Mouse (Mus musculus) lung, postnatal 0 days (tissue): ENCODE data around the gene Gtf2i. TPM values are rescaled to one million over a fixed set of nuclear protein-coding genes. Genes with fewer than 3 reads are reported as not detected.

Experiments used
- ATAC-seq: fragments of 200-750 bp; cut with Nextera tagmentation; 2 replicates; pipeline ENCODE4 v1.8.0; 2017; ENCODE audit warnings: moderate library complexity
- DNase-seq: peaks from one replicate; pipeline ENCODE4 v3.0.0-alpha.2; 2016; ENCODE audit warnings: low spot score
- H3K27ac ChIP-seq: fragments of 300-500 bp; sonication (generic); 2 replicates; pipeline ENCODE4 v1.5.1; 2014; ENCODE audit warnings: antibody characterized with exemption, mild to moderate bottlenecking, low read length, mixed read lengths
- H3K27me3 ChIP-seq: fragments of 300-500 bp; sonication (generic); replicated peaks from 2 replicates; pipeline ENCODE4 v1.6.1; 2014; ENCODE audit warnings: low read length, mixed read lengths; ENCODE audit not compliant: insufficient read depth
- H3K36me3 ChIP-seq: fragments of 300-500 bp; sonication (generic); 2 replicates; pipeline ENCODE4 v1.6.1; 2014; ENCODE audit warnings: low read length, mixed read lengths; ENCODE audit not compliant: insufficient read depth
- H3K4me1 ChIP-seq: fragments of 300-500 bp; sonication (generic); 2 replicates; pipeline ENCODE4 v1.6.1; 2014; ENCODE audit warnings: antibody characterized with exemption, low read depth, low read length, mixed read lengths; ENCODE audit not compliant: insufficient read depth
- H3K4me2 ChIP-seq: fragments of 300-500 bp; sonication (generic); replicated peaks from 2 replicates; pipeline ENCODE4 v1.6.1; 2014; ENCODE audit warnings: low read depth, mild to moderate bottlenecking, low read length, moderate library complexity, mixed read lengths
- H3K4me3 ChIP-seq: fragments of 300-500 bp; sonication (generic); 2 replicates; pipeline ENCODE4 v1.5.1; 2014; ENCODE audit warnings: low read depth, low read length
- H3K9ac ChIP-seq: fragments of 300-500 bp; sonication (generic); replicated peaks from 2 replicates; pipeline ENCODE4 v1.6.1; 2014; ENCODE audit warnings: low read depth, mild to moderate bottlenecking
- H3K9me3 ChIP-seq: fragments of 300-500 bp; sonication (generic); 2 replicates; pipeline ENCODE4 v1.6.1; 2016; ENCODE audit warnings: low read length, mixed read lengths
- CTCF ChIP-seq: IDR thresholded peaks from 2 replicates; pipeline ENCODE4 v1.5.1; 2016; ENCODE audit warnings: antibody characterized with exemption, mild to moderate bottlenecking
- EP300 ChIP-seq: IDR thresholded peaks from 2 replicates; pipeline ENCODE4 v1.6.1; 2016; ENCODE audit warnings: antibody characterized with exemption, mild to moderate bottlenecking, control low read depth
- WGBS: fragments of 180-500 bp; shearing (Covaris S2); extraction: QIAGEN DNeasy Blood & Tissue Kit; methylation state at CpG from one replicate; pipeline ENCODE4 v1.1.7; 2014; 5-methylcytosine and 5-hydroxymethylcytosine counted together
- polyA plus RNA-seq: library from polyadenylated mRNA; unstranded; fragments of >200 nt; fragmentation: Nextera tagmentation; extraction: Ambion mirVana; gene quantifications from 2 replicates; pipeline ENCODE4 v1.2.1, GENCODE M21; 2015

Gtf2i gene
- polyA plus RNA-seq, 1 experiment from 2014 or later, result 84.9 TPM

DNA sequence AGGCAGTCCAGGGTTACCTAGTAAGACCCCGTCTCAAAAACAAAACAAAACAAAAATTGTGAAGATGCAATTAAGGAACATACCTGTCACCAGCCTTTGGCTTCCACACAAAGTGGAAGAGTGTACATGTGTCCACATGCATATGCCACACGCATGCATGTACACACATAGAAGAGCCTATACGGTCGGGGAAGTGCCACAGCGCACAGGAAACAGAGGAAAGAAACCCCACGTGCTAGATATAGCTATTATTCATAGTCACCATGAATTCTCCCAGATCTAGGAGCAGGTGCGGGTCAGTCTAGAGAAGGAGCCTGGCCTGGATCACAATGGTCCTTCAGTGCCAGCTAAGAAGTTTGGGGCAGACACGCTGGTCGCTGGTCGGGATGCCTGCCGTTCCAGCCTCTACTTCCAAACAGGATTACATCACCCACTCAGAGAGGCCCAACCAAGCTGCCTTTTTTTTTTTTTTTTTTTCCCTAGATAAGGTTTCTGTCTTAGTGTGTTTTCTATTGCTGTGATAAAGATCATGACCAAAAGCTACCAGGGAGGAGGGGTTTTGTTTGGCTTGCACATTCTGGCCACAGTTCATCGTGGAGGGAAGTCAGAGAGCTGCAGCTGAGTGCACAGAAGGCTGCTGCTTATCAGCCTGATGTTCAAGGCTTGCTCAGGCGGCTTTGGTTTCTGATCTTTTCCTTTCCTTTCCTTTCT lies 11.5 kb upstream of the Gtf2i start:
- peak; percentile 74 for ATAC-seq
- H3K27ac ChIP-seq, result no peak overlapping the region; the same call in 1 of the 2 replicates
- H3K4me3 ChIP-seq, result no peak overlapping the region
- no peaks in the 10 kb centered on the region for H3K9me3 ChIP-seq
- H3K4me1 ChIP-seq, result no peaks in the 10 kb centered on the region
- no peaks in the 10 kb centered on the region for H3K27me3 ChIP-seq
- H3K36me3 ChIP-seq, result no peaks in the 10 kb centered on the region
- peak; percentile 66 for DNase-seq
- WGBS, result 34% methylated on average over 13 of the region's 13 CpGs
- no peak for TF ChIP-seq CTCF
- TF ChIP-seq EP300, result 0 out of 2 replicates have a peak, but pooled peaks have one; percentile 36
- no peak overlapping the region for H3K4me2 ChIP-seq
- no peak overlapping the region for H3K9ac ChIP-seq

DNA sequence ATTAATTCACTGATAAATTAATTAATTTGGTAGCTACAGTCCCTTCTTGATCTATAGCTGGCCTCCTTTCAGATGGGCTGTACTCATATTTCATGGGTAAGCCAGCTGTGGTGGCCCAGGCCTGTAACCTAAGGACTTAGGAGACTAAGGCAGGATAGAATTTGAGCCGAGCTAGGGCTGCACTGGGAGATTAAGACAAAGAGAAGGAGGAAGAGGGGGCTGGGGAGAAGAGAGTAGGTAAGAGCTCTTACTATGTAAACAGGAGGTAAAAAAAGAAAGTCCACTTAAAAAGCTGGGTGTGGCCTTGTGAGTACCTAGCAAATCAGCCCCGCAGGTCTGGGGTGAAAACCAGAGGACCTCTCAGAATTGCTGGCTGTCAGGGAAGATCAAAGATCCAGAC lies 9.3 kb upstream of the Gtf2i start:
- 30% methylated on average over 2 of the region's 2 CpGs for WGBS
- Histone ChIP-seq H3K36me3 (no peaks in the 10 kb centered on the region), H3K4me1 (no peaks in the 10 kb centered on the region), H3K4me3 (no peak overlapping the region), H3K9me3 (no peaks in the 10 kb centered on the region), H3K27me3 (no peaks in the 10 kb centered on the region), H3K9ac (no peak overlapping the region), H3K4me2 (no peak overlapping the region), H3K27ac (peak overlapping the region; percentile 38)
- DNase-seq (peak; percentile 76), ATAC-seq (peak; percentile 70)
- TF ChIP-seq CTCF (no peak), EP300 (no peak)

DNA sequence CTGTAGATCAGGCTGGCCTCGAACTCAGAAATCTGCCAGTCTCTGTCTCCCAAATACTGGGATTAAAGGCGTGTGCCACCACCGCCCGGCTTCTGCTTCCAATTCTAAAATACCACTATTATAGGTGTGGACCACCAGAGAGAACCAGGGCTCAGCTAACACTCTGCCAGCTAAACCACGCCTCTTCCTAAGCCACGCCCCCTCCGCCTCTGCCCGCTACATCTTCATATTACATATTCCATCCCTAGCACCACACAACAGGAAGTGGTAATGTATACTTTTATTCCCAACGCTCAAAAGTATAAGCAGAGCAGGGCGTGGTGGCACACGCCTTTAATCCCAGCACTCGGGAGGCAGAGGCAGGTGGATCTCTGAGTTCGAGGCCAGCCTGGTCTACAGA lies 8.8 kb upstream of the Gtf2i start:
- no peak overlapping the region for H3K4me2 ChIP-seq
- no peaks in the 10 kb centered on the region for H3K36me3 ChIP-seq
- no peaks in the 10 kb centered on the region for H3K27me3 ChIP-seq
- H3K9me3 ChIP-seq, result no peaks in the 10 kb centered on the region
- TF ChIP-seq CTCF (no peak), EP300 (no peak)
- no peak overlapping the region for H3K4me3 ChIP-seq
- H3K4me1 ChIP-seq, result no peaks in the 10 kb centered on the region
- no peak overlapping the region for H3K9ac ChIP-seq
- no peak overlapping the region for H3K27ac ChIP-seq
- WGBS, result 77% methylated on average over 13 of the region's 13 CpGs
- DNase-seq (no peak), ATAC-seq (no peak)

DNA sequence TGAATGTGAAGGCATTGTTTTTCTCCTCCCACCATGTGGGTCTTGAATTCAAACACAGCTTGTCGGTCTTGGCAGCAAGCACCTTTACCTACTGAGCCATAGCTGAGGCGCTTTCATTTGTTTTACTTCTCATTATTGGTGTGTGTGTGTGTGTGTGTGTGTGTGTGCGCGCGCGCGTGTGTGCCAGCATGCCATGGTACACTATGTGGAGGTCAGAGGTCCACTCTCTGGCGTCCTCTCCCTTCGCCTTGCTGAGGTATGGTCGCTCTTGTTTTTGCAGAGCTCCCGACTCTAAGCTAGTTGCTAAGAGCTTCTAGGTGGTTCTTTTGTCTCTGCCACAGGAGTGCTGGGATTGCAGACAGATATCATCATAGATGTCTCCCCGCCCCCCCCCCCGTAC lies 7.8 kb upstream of the Gtf2i start:
- Histone ChIP-seq H3K9me3 (no peaks in the 10 kb centered on the region), H3K36me3 (no peaks in the 10 kb centered on the region), H3K4me2 (no peak overlapping the region), H3K27ac (no peak overlapping the region), H3K27me3 (no peaks in the 10 kb centered on the region), H3K4me3 (no peak overlapping the region), H3K9ac (no peak overlapping the region), H3K4me1 (no peaks in the 10 kb centered on the region)
- no peak for ATAC-seq
- no peak for DNase-seq
- TF ChIP-seq EP300 (no peak), CTCF (no peak)
- 54% methylated on average over 13 of the region's 13 CpGs for WGBS

DNA sequence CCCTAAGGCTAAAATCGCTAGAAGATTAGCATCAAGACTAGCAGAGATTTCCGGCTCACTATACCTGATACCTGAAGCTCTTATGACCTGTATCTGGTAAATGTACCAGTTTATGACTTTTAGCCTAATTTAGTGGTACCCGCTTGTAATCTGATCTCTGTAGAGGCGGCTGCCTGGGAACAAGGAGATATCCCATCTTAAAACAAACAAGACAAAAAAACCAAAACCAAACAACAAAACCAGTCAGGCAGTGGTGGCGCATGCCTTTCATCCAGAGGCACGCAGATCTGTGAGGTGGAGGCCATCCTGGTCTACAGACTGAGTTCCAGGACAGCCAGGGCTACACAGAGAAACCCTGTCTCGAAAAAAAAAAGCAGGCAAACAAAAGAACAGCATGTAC lies 7.1 kb upstream of the Gtf2i start:
- no peaks in the 10 kb centered on the region for H3K9me3 ChIP-seq
- no peaks in the 10 kb centered on the region for H3K36me3 ChIP-seq
- no peak overlapping the region for H3K9ac ChIP-seq
- H3K4me3 ChIP-seq, result no peak overlapping the region
- WGBS, result 53% methylated on average over 7 of the region's 7 CpGs
- no peak overlapping the region for H3K27ac ChIP-seq
- ATAC-seq, result no peak
- H3K4me1 ChIP-seq, result peaks cover 4% of the 10 kb centered on the region; the same call in 1 of the 2 replicates
- no peak for DNase-seq
- TF ChIP-seq EP300 (no peak), CTCF (no peak)
- H3K27me3 ChIP-seq, result no peaks in the 10 kb centered on the region
- no peak overlapping the region for H3K4me2 ChIP-seq

DNA sequence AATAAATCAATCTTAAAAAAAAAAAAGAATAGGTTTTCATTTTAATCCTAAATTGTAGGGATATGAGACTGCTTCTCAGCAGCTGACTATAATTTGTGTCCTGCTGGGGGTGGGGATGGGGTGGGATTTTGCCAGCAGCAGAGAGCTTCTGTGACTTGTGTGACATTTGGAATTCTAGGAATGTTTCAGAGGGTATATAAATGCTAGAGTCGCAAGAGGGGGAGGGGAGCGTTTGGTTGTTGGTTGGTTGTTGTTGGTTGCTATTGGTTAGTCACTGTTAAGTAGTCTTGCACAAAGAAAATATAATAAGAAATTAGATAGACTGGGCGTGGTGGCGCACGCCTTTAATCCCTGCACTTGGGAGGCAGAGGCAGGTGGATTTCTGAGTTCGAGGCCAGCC lies 4.3 kb upstream of the Gtf2i start:
- H3K4me2 ChIP-seq, result no peak overlapping the region
- TF ChIP-seq EP300, result no peak
- TF ChIP-seq CTCF, result no peak
- ATAC-seq, result no peak
- no peak overlapping the region for H3K9ac ChIP-seq
- no peaks in the 10 kb centered on the region for H3K36me3 ChIP-seq
- no peak overlapping the region for H3K27ac ChIP-seq
- H3K9me3 ChIP-seq, result no peaks in the 10 kb centered on the region
- no peak for DNase-seq
- no peak overlapping the region for H3K4me3 ChIP-seq
- H3K4me1 ChIP-seq, result peaks cover 11% of the 10 kb centered on the region; the same call in 1 of the 2 replicates
- WGBS, result 76% methylated on average over 6 of the region's 6 CpGs
- no peaks in the 10 kb centered on the region for H3K27me3 ChIP-seq
